Mouse (Mus musculus) neutrophil, adult 5-6 weeks (primary cell): ENCODE data around the gene Herpud2. TPM values are rescaled to one million over a fixed set of nuclear protein-coding genes. Genes with fewer than 3 reads are reported as not detected.
A peak's percentile ranks its signal among the peaks of the same experiment; 100 is the strongest.
"Not testable (repeated sequence)": the region's sequence is repeated elsewhere in the genome, so short reads cannot be mapped to it uniquely, and the experiment has no call there.

ENCODE experiments used
- ATAC-seq: fragments of 151-379, 151-347 bp; 2 replicates; pipeline ENCODE4 v1.8.0; 2017; ENCODE audit warnings: mild to moderate bottlenecking, moderate TSS enrichment; ENCODE audit not compliant: insufficient number of reproducible peaks, poor library complexity, low FRiP score, severe bottlenecking; ENCODE audit errors: extremely low read depth
- total RNA-seq: library from RNA; stranded (forward); fragments of 200-1000 nt; gene quantifications from 2 replicates; pipeline ENCODE4 v1.2.3, GENCODE M21; 2017

The Herpud2 gene
- total RNA-seq, 1 experiment from 2014 or later, result 46.4 TPM

DNA sequence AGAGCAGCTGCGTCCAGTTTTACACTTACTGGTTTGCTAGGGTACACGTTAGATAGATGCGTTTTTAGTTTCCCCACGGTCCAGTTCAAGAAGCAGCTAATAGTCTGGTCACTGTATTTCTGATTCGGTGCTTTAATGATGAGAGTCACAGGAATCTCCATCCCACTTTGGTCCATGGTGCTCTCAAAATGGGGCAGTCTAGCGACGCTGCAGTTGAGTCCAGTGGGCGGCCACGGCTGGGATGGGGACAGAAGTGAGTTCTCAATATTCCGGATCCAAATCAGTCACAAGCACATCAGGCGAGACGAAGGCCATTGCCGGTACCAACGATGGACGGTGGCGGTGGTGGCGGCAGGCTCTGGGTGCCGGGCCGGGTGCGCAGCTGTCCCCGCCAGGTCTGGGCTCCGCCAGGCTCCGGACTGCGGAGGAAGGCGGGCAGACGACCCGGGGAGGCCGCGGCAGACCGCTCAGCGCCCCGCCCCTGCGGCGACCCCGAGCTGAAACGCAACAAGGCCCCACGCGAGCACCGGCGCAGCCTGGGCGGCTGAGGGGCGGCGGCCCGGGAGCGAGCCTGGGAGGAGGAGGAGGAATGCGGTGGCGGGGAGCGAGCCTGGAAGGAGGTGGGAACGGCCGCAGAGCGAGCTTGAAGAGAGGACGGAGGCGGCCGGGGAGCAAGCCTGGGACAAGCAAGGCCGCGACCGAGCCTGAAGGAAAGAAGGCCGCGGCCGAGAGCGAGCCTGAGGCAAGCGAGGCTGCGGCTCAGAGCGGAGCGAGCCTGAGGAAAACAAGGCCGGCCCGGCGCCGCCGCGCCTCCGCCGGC, 619 bp downstream of the Herpud2 start:
- ATAC-seq, result no peak

DNA sequence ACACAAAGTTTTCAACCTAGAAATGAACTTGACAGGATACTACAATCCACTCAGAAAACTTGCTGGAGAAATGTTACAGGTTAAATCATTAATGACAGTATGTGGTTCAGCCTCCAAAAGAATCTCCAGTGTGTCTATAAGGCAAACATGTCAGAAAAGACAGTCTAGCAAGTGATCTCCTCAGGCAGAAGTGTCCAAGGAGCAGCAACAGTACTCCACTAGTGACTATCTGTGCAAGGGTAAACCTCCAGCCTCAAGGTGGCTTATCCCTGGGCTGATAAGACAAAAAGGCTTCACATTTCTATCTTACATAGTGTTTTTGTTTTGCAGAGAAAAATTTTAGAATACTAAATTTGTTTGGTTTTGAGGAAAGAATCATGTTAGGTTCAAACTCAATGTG, 2.9 kb downstream of the Herpud2 start:
- no peak for ATAC-seq

DNA sequence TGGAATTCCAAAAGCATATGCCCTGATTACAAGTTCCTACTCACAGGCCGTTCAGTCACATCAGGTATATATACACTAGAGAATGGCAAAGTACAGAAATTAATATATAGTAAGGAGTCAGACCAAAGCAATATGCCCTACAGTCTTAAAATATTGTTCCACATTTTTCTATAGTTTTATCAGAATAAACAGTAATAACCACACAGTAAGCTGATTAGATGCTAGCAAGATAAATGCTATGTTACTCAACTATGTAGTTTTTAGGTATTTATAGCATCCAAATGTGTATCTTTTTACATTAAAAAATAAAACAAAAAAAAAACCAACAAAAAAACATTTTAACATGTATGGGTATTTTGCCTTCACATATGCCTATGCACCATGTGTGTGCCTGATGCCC, 5.7 kb downstream of the Herpud2 start:
- ATAC-seq, result no peak

GRCm38 (mm10) chr9:25143950-25144349, 7.7 kb downstream of the Herpud2 start:
- ATAC-seq, result no peak

- ATAC-seq, result no peak
Measured at GRCm38 (mm10) chr9:25142988-25143387, 8.6 kb downstream of the Herpud2 start.

- ATAC-seq, result no peak
Measured at GRCm38 (mm10) chr9:25142041-25142440, 9.6 kb downstream of the Herpud2 start.

DNA sequence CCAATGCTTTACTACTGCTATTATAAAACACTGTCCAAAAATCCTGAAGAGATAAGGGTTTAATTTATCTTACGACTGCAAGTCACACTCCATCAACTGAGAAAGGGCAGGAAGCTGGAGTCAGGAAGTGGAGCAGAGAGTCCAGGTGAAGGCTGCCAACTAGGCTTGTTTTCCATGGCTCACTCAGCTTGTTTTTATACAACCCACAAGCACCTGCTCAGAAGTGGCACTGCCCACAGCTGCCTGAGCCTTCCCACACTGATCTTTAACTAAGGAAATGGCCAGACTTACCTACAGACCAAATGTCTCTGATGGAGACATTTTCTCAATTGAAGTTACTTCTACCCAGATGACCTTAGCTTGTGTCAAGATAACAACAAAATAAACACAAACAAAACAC, 11.3 kb downstream of the Herpud2 start:
- no peak for ATAC-seq

DNA sequence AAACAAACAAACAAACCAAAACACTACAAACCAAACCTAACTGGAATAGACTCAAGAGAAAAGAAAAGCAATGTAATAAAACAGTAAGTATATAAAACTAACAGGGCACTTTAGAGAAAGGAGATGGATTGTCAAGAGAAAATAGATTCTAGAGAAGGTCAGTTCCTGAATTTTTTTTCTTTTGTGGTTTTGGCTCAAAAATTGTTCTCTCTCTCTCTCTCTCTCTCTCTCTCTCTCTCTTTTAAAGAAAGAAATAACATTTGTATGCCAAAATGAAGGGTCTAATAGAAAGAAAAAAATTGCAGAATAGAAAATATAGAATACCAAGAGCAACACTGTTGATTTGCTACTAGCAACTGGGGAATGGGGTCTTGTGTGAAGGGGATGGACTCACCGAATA, 12.7 kb downstream of the Herpud2 start:
- no peak for ATAC-seq

- no peak for ATAC-seq
Measured at GRCm38 (mm10) chr9:25132920-25133319, 18.7 kb downstream of the Herpud2 start.

GRCm38 (mm10) chr9:25132253-25132652, 19.4 kb downstream of the Herpud2 start:
- ATAC-seq, result no peak

- no peak for ATAC-seq
Measured at GRCm38 (mm10) chr9:25124048-25124447, 27.6 kb downstream of the Herpud2 start.

GRCm38 (mm10) chr9:25123590-25123989, 28.0 kb downstream of the Herpud2 start:
- not testable (repeated sequence) for ATAC-seq

GRCm38 (mm10) chr9:25104638-25105037, 47.0 kb downstream of the Herpud2 start:
- peak; percentile 78; the same call in 1 of the 2 replicates for ATAC-seq

GRCm38 (mm10) chr9:25102881-25103280, 48.7 kb downstream of the Herpud2 start:
- ATAC-seq, result no peak

DNA sequence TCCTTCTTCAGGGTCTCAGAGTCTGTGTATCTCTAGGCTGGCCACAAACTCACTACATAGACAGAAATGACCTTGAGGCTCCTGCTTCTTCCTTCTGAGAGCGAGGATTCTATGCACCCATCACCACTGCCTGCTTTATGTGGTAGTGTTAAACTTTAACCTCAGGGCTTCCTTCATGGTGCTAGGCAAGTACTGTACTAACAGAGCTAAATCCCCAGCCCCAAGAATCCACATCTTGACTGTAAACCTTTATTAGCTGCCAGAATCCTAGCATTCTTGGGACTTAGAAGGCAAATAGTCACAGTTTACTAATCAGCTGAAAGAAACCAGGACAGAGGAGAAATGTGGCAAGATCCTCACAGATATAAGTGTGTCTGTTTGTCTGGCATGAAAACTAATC, 60.8 kb downstream of the Herpud2 start:
- no peak for ATAC-seq

- ATAC-seq, result no peak
Measured at GRCm38 (mm10) chr9:25089122-25089521, 62.5 kb downstream of the Herpud2 start, which contains the start of gene Gm10181. Gene Gm10181 (plus strand): TSS chr9:25089422.

DNA sequence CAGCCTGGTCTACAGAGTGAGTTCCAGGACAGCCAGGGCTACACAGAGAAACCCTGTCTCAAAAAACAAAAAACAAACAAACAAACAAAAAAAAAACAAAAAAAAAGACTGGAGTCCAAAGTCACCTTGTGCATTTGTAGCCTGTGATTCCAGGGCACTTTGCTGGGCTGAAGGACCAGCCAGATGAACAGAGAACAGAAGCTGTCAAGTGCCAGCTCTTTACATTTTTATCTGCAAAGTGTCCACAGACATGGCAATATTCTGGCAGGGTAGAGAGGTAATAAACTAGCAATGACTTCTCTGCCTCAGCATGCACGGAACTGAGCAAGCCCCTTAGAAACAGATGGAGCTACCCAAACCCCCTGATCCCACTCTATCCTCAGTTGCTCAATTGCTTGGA, 75.1 kb downstream of the Herpud2 start:
- ATAC-seq, result no peak

DNA sequence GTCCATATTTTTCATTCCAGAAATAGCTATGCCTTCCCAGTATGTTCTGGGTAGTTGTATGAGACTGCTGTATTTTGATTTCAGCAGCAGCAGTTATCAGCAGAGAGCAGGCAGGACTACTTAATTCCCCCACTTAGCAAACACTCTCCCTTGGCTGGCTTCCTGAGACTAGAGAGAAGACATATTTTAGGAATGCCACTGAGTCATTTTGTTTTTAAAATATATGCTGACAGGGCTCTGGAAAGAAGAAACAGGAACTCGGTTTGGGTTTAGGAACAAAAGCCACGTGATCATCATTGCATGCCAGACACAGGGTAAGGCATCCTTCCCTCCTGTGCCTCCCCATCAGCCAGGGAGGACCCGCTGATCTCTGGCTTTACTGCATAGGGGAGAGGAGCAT, 75.6 kb downstream of the Herpud2 start:
- ATAC-seq, result no peak

DNA sequence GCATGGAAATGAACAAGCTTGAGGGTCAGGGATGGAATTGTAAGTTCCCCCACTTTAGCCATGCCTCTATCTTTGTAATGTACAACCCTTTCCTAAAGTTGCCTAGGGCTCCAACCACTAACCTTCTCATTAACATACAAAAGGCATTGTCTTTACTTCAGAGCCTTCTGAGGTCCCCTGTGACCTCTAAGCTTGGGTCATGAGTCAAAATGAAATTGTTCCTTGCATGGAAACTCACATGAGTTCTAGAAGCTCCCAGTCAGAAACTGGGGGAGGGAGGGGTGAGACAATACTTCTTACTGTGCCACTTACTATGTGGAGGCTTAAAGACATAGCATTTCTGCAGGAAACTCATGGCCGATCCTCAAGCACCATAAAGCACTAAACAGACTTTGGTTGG, 79.0 kb downstream of the Herpud2 start:
- no peak for ATAC-seq

- no peak for ATAC-seq
Measured at GRCm38 (mm10) chr9:25058726-25059125, 92.9 kb downstream of the Herpud2 start.
